Mouse (Mus musculus): ENCODE results near the gene Pik3c2b.
"Not testable (repeated sequence)": the region's sequence is repeated elsewhere in the genome, so short reads cannot be mapped to it uniquely, and the experiment has no call there.

Gene Pik3c2b

DNA sequence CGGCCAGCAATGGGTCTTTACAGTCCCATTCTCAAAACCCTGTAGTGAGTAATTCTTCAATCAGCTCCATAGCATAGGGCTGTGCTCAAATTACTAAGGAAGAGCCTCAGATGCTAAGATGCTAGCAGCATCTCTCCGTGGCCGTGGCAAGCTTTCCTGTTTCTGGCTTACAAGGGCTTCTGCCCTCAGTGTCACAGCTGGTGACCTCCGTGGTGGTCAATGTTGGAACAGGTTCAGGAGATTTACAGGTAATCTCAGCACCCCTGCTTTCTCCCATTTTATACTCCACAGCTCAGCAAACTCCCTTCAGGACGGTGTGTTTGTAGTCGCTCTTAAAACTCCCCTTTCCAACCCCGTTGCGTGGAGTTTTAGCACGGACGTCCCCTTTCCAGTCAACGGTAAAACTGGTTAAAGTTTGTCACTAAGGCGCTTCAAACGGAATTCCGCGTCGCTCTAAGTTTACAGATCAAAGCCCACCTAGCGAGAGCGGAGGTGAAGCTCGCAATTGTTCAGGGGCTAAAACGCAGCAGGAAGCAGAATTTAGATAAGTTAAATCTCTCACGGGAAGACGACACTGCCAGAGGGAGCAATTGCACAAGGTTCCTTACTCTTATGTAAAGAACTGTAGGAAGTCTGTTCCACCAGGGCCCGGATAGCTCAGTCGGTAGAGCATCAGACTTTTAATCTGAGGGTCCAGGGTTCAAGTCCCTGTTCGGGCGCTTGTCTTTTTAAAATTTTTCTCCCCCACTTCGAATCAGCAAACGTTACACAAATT, 12.0 kb upstream of the Pik3c2b start:
- DNase-seq (ENCODE audit: low spot score in 2 of 2) = peak in 1 of 2 experiments; percentile 31

DNA sequence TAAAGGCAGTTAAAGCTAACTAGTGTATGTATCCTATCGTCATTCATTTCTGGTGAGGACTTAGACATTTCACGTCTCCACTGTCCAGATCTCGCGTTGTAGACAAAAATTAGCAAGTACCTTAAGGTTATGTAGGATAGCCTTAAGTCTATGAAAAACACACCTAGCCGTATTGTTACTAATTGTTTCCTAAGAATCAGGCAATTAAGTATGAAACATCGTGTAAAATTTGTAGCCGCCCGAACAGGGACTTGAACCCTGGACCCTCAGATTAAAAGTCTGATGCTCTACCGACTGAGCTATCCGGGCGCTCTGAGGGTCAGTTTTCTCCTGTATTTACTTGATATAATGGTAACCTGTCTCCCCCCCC, 11.4 kb upstream of the Pik3c2b start:
- DNase-seq (ENCODE audit: low spot score in 2 of 2) = no peak

DNA sequence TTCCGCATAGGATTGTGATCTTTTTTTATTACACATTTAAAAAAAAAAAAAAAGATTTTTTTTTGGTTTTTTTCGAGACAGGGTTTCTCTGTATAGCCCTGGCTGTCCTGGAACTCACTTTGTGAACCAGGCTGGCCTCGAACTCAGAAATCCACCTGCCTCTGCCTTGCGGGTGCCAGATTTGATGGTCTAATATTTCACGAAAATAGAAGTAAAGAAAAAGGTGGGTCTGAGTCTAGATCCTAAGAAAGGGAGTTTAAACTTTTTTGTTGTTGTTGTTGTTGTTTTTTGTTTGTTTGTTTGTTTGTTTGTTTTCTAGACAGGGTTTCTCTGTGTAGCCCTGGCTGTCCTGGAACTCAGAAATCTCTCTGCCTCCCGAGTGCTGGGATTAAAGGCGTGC, 10.8 kb upstream of the Pik3c2b start:
- not testable (repeated sequence) for DNase-seq (ENCODE audit: low spot score in 2 of 2)

DNA sequence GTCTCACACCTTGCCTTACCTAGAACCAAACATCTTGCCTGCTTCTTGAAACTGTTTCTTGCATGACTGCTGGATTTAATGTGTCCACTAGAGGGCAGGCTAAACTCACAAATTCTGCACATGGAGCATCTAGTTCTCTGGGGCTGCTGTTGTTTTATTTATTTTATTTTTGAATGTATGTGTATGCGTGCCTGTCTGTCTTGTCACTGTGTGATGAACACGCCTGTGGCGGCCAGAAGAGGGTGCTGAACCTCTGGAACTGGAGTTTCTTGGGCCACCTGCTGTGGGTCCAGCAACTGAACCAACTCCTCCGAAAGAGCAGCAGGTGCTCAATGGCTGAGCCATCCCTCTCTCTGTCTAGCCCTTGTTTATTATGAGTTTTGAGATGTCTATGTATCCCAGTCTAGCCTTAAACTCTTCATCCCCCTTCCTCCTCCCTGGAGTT, 5.9 kb upstream of the Pik3c2b start:
- no peak for DNase-seq (ENCODE audit: low spot score in 2 of 2)

DNA sequence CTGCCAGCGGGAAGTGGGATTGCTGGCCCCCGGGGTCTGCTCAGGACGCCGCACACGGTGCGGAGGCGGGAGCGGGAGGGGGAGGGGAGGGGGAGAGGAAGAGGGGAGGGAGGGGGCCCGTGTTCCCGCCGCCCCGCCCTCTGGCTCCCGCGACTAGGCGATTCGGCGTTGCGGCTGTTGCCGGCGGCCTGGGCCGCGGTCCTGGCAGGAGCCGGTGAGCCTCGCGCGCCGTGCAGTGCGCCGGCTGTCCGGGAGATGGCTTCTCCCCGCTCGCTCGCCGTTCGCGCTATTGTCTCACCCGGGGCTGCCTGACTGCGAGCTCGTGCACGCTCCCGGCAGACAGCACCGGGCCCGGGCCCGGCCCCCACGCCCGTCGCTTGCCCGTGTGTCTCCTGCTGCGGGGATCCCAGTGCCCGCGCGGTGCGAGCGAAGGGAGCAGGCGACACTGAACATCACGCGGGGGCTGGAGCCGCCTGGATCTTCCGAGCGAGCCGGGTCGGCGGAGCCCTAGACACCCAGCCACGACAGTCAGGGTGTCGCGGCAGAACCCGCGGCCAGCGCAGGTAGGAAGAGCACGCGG, 484 bp downstream of the Pik3c2b start:
- DNase-seq (ENCODE audit: low spot score in 2 of 2) = peak; percentile 76 to 82

DNA sequence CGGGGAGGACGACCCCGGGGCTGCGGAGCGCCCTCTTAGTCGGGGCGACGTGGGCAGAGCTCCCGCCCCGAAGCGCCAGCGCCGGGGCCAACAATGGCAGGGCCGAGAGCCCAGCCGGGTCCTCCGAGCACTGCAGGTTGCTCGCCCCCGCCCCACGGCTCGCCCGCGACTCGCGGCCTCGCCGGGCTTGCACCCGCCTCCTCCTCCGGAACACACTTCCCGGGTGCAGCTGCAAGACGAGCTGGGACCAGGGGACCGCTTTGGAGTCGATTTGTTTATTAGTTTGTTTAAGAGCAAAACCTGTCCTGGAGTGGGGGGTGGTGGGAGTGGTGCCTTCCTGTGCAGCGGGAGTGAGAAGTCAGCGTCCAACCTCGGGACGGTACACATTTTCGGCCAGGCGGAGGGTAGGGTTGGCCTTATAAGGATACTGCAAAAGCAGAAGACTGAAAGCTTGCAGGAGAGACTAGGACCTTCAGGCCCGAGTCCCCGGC, 1.0 kb downstream of the Pik3c2b start:
- peak in 1 of 2 experiments; percentile 38 for DNase-seq (ENCODE audit: low spot score in 2 of 2)

DNA sequence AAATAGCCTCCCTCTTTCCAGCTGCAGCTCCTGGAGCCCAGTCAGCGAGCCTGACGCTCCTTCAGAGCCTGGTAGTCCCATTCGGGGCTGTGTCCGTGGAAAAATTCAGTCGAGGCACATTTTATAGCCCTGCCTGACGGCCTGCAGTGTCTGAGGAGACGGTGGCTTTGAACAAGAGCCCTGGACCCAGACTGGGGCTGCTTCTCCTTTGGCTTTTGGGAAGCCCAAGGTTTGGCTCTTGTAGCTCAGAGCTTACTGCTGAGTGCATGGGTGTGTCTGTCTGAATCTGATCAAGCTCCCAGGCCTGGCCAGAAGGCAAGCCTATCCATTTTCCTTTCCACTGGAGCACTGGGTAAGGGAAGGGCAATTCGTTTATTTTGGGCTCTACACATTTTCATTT, 2.1 kb downstream of the Pik3c2b start:
- no peak for DNase-seq (ENCODE audit: low spot score in 2 of 2)

DNA sequence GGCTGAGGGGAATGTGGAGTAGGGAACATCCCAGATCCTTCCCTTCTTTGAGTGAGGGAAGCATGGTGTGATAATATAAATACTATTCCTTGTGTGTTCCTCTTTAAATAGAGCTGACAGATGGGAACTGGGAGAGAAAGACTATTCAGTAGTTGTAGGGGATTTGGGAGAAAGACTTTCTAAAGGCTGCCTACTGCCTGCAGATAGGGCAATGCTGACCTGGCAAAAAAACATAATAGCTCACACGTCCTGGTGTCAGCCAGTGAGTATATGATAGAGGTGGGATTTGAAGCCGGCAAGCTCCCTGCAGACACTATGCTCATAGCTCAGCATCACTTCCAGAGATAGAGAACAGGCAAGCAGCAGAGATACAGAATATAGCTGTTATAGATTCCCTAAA, 3.2 kb downstream of the Pik3c2b start:
- DNase-seq (ENCODE audit: low spot score in 2 of 2) = no peak

DNA sequence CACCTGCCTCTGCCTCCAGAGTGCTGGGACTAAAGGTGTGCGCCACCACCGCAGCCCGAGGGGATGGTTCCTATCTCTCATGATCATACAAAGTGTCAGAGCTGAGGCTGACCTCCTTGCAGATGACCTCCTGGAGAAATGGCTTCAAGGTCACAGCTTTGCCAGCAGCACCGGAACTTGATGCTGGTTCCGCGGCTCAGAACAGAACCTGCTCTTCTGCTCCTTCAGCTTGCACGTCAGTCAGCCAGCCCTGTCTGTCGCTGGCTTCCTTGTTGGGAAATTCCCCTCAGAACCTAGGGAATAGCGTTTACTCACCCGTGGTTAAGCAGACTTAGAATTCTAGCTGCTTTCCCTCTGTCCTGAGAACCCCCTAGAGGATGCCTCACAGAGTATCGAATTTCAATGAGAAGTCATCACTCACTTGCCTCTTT, 4.5 kb downstream of the Pik3c2b start:
- no peak for DNase-seq (ENCODE audit: low spot score in 2 of 2)

DNA sequence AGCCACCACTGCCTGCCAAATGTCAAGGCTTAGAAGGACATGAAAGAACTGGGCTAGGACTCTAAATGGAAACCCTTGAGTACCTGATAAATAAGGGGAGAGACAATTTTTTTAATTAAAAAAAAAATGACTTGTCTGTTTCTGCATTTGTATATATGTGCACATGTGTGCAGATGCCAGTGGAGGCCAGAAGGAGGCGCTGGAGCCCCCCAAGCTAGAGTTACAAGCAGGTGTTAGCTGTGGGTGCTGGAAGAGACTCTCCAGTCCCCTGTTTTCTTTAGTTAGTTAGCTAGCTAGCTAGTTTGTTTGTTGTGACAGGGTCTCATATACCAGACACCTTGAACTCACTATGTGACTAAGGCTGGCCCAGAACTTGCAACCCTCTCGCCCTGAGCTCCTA, 6.4 kb downstream of the Pik3c2b start:
- no peak for DNase-seq (ENCODE audit: low spot score in 2 of 2)

DNA sequence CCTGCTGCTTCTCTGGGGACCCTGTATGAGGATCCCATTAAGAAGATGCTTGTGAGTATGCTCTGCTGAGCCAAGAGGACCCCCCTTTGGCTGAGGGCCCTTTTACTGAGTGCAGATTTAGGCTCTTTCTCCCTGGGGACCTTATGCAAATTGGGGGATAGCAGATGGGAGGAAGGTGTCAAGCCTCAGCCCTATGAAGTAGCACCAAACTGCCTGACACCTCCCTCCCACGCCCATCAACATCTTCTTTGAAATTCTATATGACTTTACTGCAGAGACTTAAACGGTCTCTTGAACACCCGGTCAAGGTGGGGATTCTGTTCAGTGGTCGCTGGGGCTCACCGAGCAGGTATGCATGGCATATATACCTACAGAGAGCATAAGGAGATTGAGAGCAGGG, 7.6 kb downstream of the Pik3c2b start:
- DNase-seq (ENCODE audit: low spot score in 2 of 2) = no peak

DNA sequence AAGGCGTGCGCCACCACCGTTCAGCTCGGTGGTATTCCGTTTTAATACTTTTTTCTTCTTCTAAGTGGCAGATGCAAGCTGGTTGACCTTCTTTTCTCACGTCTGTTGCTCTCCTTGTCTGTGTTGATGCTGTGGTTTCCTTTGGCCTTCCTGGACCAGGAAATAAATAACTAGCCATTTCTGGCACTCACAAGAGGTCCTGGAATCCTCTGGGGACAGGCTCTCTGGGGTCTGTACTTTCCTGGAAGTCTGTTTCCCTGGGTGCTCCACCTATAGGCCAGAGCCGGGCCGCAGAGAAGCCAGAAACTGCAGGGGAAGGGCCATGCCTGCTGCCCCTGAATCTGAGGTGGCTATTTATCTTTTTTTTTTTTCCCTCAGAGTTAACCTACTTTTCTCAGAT, 8.9 kb downstream of the Pik3c2b start:
- DNase-seq (ENCODE audit: low spot score in 2 of 2) = no peak

DNA sequence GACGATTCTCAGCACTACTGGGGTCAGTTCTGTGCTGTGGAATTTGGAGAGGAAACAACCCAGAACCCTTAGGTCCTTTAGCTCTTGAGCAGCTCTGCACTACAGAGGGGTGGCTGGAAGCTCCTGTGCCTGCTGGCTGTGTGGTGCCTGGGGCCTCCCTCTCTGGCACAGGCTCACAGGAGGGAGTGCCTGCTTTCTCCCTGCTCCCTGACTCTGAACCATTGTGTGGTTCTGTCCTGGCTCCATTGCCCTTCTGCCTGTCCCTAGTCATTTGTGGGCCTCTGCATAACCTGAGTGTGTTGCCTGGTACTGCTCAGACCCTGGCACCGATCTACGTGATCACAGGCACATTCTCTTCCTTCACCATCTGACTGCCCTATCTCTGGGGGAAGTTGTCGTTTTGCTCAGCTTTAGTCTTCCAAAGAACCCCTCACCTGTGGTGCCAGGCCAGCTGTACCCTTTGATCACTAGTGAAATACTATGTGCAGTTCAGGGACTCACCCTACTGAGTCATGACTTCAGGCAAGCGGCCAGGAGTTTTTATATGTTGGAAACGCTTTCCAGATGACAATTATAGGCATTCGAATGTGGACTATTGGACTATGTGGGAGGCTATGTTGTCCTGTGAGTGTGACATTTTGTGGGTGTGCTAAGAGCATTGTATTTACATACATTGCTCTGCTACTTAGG, 12.0 kb downstream of the Pik3c2b start:
- DNase-seq (ENCODE audit: low spot score in 2 of 2) = no peak

DNA sequence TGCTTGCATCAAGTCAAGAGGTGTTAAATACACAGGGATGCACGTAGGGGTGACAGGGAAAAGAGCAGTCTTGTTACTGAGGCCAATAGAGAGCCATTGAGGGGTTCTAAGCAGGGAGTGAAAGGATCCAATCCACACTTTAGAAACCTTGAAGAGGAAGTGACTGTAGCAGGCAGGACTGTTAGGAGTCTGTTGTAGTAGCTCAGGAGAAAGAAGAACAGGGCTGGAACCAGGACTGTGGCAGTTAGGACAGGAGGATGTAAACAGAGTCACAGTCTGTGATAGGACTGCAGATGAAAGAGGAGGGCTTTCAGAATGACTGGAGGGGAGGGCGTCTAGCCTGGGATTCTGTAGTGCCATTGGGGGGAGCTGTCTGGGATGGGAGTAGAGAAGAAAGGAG, 14.1 kb downstream of the Pik3c2b start:
- DNase-seq (ENCODE audit: low spot score in 2 of 2) = no peak

DNA sequence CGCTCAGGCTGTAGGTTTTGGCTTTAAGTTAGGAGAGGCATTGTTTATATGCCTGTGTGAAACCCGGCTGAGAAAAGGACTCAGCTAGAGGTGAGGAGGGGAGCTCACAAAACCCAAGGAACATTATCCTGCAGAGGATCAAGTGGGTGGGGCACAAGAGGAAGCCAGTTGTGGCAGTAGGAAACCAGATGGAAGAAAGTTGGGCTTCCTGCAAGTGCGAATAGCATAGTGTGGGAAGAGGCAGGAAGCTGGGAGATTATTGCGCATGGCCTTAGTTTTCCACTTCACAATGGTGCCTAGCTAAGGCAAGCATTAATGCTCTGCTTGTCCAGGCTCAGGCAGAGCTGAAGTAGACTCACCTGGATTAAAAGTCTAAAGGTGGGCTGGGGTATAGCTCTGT, 15.2 kb downstream of the Pik3c2b start:
- DNase-seq (ENCODE audit: low spot score in 2 of 2) = no peak

DNA sequence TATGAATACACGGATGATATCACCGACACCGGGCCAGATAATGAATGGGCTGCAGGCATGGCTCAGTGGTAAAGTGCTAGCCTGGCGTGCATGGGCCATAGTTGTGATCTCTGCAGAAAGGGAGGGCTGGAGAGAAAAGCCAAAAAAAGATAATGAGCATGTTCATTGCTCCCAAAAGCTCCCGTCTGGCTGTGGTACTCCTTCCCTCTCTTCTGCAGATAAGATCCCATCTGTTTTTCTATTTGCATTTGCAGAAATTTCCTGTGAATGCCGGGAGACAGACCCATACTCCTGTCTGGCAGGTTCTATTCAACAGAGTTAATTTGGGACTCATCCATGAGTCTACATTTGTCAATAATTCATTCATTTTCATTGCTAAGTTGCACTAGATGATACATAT, 17.7 kb downstream of the Pik3c2b start:
- no peak for DNase-seq (ENCODE audit: low spot score in 2 of 2)

DNA sequence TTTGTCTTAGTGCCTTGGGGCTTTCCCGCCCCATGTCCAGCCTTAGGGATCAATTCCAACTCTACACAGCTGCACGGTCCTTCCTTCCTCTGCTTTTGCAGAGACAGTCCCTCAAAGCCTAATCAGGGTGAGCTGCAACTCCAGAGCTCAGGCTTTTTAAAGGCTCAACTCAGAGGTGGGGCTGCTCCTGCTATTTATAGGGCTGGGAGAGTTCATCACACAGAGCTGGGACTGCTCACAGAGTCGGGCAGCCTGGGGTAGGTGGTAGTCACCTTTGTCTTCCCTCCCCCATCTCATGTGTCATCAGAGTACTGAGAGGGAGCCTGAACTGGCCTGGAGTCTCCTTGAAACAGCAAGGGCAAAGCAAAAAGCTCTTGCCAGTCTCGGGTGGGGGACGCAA, 22.8 kb downstream of the Pik3c2b start:
- no peak for DNase-seq (ENCODE audit: low spot score in 2 of 2)

DNA sequence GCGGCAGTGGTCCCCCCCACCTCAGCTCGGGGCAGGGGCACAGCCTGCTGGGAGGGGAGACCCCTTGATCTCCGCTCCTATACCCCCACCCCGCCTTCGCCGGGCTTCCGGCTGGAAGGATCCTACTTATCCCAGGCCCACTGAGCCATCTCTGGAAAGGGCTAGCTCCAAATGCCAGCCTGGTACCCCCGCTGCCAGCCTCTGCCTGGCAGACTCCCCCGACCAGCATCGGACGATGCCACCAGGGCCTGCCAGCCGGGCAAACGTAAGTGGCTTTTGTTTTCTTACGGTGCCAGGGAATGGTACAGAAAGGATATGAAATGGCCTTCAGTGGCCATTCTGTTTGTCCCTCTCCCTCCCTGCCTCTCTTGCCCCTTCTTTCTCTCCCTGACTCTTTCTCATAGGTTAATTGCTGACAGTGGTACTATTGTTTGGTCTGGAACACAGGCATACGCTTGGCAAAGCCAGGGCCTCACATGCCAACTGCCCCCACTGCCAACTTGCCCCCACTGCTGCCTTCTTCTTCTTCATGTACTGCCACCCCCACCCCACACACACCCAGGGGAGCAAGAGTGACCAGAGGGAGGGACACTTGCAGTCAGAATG, 23.3 kb downstream of the Pik3c2b start:
- DNase-seq (ENCODE audit: low spot score in 2 of 2) = no peak

DNA sequence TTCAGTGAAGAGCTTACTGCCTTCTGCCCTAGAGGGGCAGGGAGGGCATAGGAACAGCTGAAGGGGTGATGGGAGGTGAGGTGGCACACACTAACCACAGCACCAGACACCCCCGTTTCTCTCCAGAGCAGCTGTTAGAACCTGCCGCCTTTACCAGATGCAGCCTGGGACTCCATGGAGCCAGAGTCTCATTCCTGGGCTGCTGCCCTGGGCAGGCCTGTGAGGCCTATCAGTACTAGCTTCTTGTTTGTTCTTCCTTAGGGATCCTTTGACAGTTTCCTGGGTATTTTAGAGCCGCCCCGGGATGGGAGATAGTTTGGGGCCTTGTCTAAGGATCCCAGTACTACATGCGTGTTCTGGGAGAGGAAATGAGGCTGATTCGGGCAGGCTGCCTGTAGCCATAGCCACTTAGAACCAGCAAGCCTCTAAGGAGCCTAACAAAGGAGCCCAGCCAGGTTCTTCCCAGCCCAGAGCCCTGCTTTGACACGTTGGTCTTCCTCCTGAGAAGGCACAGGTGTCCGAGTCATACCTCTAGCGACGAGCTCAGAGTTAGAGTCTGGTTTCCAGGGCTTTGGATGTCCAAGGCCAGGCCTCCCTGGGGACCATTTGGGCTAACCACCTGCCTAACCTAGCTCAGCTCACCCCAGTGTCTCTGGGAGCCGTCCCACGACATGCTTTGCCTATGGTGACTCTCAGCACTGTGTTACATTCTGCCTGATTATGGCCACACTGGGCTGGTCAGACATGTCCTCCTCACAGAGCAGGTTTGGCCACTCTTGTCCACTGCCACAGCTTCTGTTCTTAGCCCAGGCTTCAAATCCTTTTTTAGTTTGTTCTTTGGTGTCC, 24.0 kb downstream of the Pik3c2b start:
- no peak for DNase-seq (ENCODE audit: low spot score in 2 of 2)

DNA sequence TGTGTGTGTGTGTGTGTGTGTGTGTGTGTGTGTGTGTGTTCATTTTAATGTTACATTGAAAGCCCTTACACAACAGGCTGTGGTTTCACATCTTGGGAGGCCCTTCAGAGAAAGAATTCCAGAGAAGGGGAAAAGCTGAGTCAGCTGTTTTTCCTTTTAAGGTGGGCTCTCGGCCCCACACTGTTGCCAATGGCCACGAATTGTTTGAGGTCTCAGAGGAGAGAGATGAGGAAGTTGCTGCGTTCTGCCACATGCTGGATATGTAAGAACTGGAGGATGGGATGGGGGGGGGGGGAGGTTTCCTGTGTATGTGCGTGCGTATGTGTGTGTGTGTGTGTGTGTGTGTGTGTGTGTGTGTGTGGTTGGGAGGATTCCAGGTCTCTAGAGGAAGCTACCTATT, 24.7 kb downstream of the Pik3c2b start:
- DNase-seq (ENCODE audit: low spot score in 2 of 2) = no peak

DNA sequence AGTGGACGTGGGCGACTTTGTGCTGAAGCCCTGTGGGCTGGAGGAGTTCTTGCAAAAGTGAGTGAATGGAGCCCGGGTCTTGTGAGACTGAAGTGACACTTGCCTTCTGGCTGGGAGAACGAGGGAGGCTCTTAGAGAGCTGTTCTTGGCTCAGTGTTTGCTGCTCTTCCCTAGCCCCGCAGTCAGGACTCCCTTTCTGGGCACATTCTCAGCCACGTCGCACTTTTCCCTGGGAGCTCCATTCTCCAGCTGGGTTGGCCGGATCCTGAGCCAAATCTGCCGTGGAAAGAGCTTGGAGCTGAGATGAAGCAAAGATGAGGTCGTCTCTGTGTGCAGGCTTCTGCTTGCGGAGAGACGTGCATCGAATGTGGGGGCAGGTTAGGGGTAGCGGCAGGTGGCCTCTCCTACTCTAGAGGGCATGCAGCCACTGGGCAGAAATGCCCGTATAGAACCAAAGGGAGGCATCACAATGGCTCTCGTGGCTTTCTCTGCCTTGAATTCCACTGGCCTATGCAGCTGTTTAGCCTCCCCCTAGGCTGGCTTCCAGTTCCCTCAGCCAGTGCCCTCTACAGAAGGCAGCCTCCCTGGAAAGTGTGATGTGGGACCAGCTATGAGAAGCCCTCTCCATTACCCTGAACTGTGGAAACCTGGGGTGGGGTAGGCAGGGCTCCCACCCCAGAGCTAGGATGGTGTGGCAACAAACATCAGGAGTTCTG, 26.4 kb downstream of the Pik3c2b start:
- DNase-seq (ENCODE audit: low spot score in 2 of 2) = peak; percentile 64 to 72
